Mouse (Mus musculus): ENCODE data around the gene Acap2.

DNA sequence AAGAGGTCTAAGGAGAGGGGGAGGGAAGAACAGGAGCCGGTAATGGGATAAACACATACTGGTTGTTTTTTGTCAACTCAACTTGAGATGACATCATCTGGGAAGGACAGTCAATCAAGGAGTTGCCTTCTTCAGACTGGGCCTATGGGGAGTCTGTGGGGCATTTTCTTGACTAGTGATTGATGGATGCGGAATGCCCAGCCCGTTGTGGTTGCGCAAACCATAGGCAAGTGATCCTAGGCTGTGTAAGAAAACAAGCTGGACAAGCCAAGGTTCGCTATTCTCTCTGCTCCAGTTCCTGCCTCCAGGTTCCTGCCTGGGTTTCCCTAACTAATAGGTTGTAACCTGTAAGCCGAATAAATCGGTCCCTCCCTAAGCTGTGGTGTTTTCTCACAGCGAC lies 4.1 kb upstream of the Acap2 start:
- TF ChIP-seq GATA1 (IDR thresholded peaks at IDR 0.05; ENCODE audit: borderline replicate concordance, low read length) (no peak), FLI1 (IDR thresholded peaks at IDR 0.05; ENCODE audit: low read length) (no peak)

All from megakaryocyte, embryonic 14.5 days (primary cell).